Mouse (Mus musculus): ENCODE results near the gene Timm8a2. TPM values are rescaled to one million over a fixed set of nuclear protein-coding genes. Genes with fewer than 3 reads are reported as not detected.

Timm8a2 gene
- total RNA-seq, 2 experiments from 2014 or later, result not detected

Other genes starting within 250 kb of the Timm8a2 start
- 100 to 1,000 TPM; 187 to 197 TPM for gene Dock9, start 236.8 kb upstream of the Timm8a2 start, total RNA-seq (2021)
- 10 to 100 TPM; 48.4 to 51.8 TPM for gene Ubac2, start 156.1 kb upstream of the Timm8a2 start, total RNA-seq (2021)
- gene Gpr18, start 118.9 kb upstream of the Timm8a2 start, total RNA-seq (2021), result not detected
- gene Gpr183, start 69.5 kb upstream of the Timm8a2 start, total RNA-seq (2021), result under 1 TPM; 0.58 to 0.92 TPM
- 100 to 1,000 TPM; 104 to 106 TPM for gene Tm9sf2, start 72.4 kb downstream of the Timm8a2 start, total RNA-seq (2021)
- gene Clybl, start 147.0 kb downstream of the Timm8a2 start, total RNA-seq (2021), result 10 to 100 TPM; 29.5 to 30.4 TPM